Mouse (Mus musculus): ENCODE data around the gene Mthfs. TPM values are rescaled to one million over a fixed set of nuclear protein-coding genes. Genes with fewer than 3 reads are reported as not detected.

Mthfs gene
- 127 TPM for polyA plus RNA-seq (2017; shearing (Covaris generic))

GRCm38 (mm10) chr9:89210353-89211064, at the start of gene Mthfs:
Mthfs (plus strand) TSS chr9:89210676.

GRCm38 (mm10) chr9:89198969-89199416, 11.5 kb upstream of the Mthfs start, which contains the start of the genes Bcl2a1b and Gm29094:
Bcl2a1b (plus strand) TSS chr9:89199209.
Gm29094 (plus strand) TSS chr9:89199379.

Other genes with a start within 250 kb of the Mthfs start
- gene Trim43b, start 117.8 kb upstream of the Mthfs start, polyA plus RNA-seq (2017; shearing (Covaris generic)) = not detected
- gene Bcl2a1b, start 11.5 kb upstream of the Mthfs start, polyA plus RNA-seq (2017; shearing (Covaris generic)) = 260 TPM
- 33.4 TPM for gene Gm29094, start 11.3 kb upstream of the Mthfs start, polyA plus RNA-seq (2017; shearing (Covaris generic))